Mouse (Mus musculus): ENCODE results near the gene Qdpr. TPM values are rescaled to one million over a fixed set of nuclear protein-coding genes. Genes with fewer than 3 reads are reported as not detected.

Gene Qdpr
- total RNA-seq (2021) (10 to 100 TPM; 73.9 to 86.0 TPM), polyA plus RNA-seq (2012; rRNA removed) (58.3 and 95.5 TPM in 2 replicates)
- long read RNA-seq, transcript Qdpr-201 (7 exons, 1,380 nt), result major isoform, 57 of 61 reads
- long read RNA-seq, partial matches to known transcripts, result 1 of 61 reads
- long read RNA-seq, other reads (novel, unspliced or antisense), result 3 of 61 reads

GRCm38 (mm10) chr5:45449831-45450716, at the start of gene Qdpr:
Gene Qdpr, minus strand, starts transcription at chr5:45450236.
- no peaks in the 10 kb centered on the region for H3K27me3 ChIP-seq (ENCODE audit: control insufficient read depth, insufficient read depth, low read length)
- H3K4me3 ChIP-seq, result peak within 1 kb of the TSS; percentile 89
- peaks cover 6% of the 10 kb centered on the region for H3K4me1 ChIP-seq (ENCODE audit: control insufficient read depth, insufficient read depth, low read length)
- H3K79me2 ChIP-seq (replicated peaks; ENCODE audit: control insufficient read depth, insufficient read depth, low read length), result no peaks in the 10 kb centered on the region
- TF ChIP-seq POLR2A (IDR thresholded peaks at IDR 0.05; ENCODE audit: insufficient read depth, low read depth, low read length), result peak; percentile 90
- TF ChIP-seq CTCF (IDR thresholded peaks at IDR 0.05), result peak; percentile 16; the same call in 1 of the 2 replicates
- TF ChIP-seq EP300 (IDR thresholded peaks at IDR 0.05; ENCODE audit: insufficient read depth, low read depth, low read length), result no peak; the same call in 1 of the 2 replicates
- peak within 1 kb of the TSS; percentile 74 for H3K27ac ChIP-seq
- under 1% methylated on average over 70 of the region's 70 CpGs for WGBS
- no peaks in the 10 kb centered on the region for H3K36me3 ChIP-seq (ENCODE audit: control insufficient read depth, insufficient read depth, low read length)
- H3K9ac ChIP-seq (ENCODE audit: low read depth, low read length), result peak within 1 kb of the TSS; percentile 71
- intact Hi-C loops (cut with DNase I), result loop anchor here (2.0 to 5.0 kb wide), 4 partner anchors 43 to 1223 kb away; partner anchors contain the start of genes Lap3, Lcorl, Med28 and Tapt1
- peak; percentile 93 to 96 for DNase-seq

GRCm38 (mm10) chr5:45497564-45497963, 47.5 kb upstream of the Qdpr start:
- intact Hi-C loops (cut with DNase I), result no loop called here
- WGBS, result 82% methylated on average over 5 of the region's 5 CpGs
- H3K27me3 ChIP-seq (ENCODE audit: control insufficient read depth, insufficient read depth, low read length), result no peaks in the 10 kb centered on the region
- no peaks in the 10 kb centered on the region for H3K79me2 ChIP-seq (replicated peaks; ENCODE audit: control insufficient read depth, insufficient read depth, low read length)
- TF ChIP-seq POLR2A (IDR thresholded peaks at IDR 0.05; ENCODE audit: insufficient read depth, low read depth, low read length) (no peak), EP300 (IDR thresholded peaks at IDR 0.05; ENCODE audit: insufficient read depth, low read depth, low read length) (no peak), CTCF (IDR thresholded peaks at IDR 0.05) (no peak)
- no peaks in the 10 kb centered on the region for H3K36me3 ChIP-seq (ENCODE audit: control insufficient read depth, insufficient read depth, low read length)
- DNase-seq, result no peak
- no peak overlapping the region for H3K9ac ChIP-seq (ENCODE audit: low read depth, low read length)
- H3K27ac ChIP-seq, result no peak overlapping the region
- peaks cover 2% of the 10 kb centered on the region; the same call in 1 of the 2 replicates for H3K4me1 ChIP-seq (ENCODE audit: control insufficient read depth, insufficient read depth, low read length)
- no peak overlapping the region for H3K4me3 ChIP-seq

GRCm38 (mm10) chr5:45496930-45497550, 47.0 kb upstream of the Qdpr start:
- Histone ChIP-seq H3K4me1 (ENCODE audit: control insufficient read depth, insufficient read depth, low read length) (peaks cover 2% of the 10 kb centered on the region; the same call in 1 of the 2 replicates), H3K27ac (no peak overlapping the region), H3K79me2 (replicated peaks; ENCODE audit: control insufficient read depth, insufficient read depth, low read length) (no peaks in the 10 kb centered on the region), H3K4me3 (no peak overlapping the region), H3K27me3 (ENCODE audit: control insufficient read depth, insufficient read depth, low read length) (no peaks in the 10 kb centered on the region), H3K9ac (ENCODE audit: low read depth, low read length) (no peak overlapping the region), H3K36me3 (ENCODE audit: control insufficient read depth, insufficient read depth, low read length) (no peaks in the 10 kb centered on the region)
- no peak for TF ChIP-seq CTCF (IDR thresholded peaks at IDR 0.05)
- no peak for TF ChIP-seq POLR2A (IDR thresholded peaks at IDR 0.05; ENCODE audit: insufficient read depth, low read depth, low read length)
- no peak for TF ChIP-seq EP300 (IDR thresholded peaks at IDR 0.05; ENCODE audit: insufficient read depth, low read depth, low read length)
- 77% methylated on average over 12 of the region's 12 CpGs for WGBS
- intact Hi-C loops (cut with DNase I), result no loop called here
- no peak for DNase-seq

GRCm38 (mm10) chr5:45496479-45496878, 46.4 kb upstream of the Qdpr start:
- WGBS, result 83% methylated on average over 4 of the region's 4 CpGs

GRCm38 (mm10) chr5:45496042-45496441, 46.0 kb upstream of the Qdpr start:
- TF ChIP-seq EP300 (IDR thresholded peaks at IDR 0.05; ENCODE audit: insufficient read depth, low read depth, low read length), result no peak
- TF ChIP-seq POLR2A (IDR thresholded peaks at IDR 0.05; ENCODE audit: insufficient read depth, low read depth, low read length), result no peak
- no peak for TF ChIP-seq CTCF (IDR thresholded peaks at IDR 0.05)
- Histone ChIP-seq H3K27ac (no peak overlapping the region), H3K4me3 (no peak overlapping the region), H3K36me3 (ENCODE audit: control insufficient read depth, insufficient read depth, low read length) (no peaks in the 10 kb centered on the region), H3K27me3 (ENCODE audit: control insufficient read depth, insufficient read depth, low read length) (no peaks in the 10 kb centered on the region), H3K79me2 (replicated peaks; ENCODE audit: control insufficient read depth, insufficient read depth, low read length) (no peaks in the 10 kb centered on the region), H3K4me1 (ENCODE audit: control insufficient read depth, insufficient read depth, low read length) (peaks cover 2% of the 10 kb centered on the region; the same call in 1 of the 2 replicates), H3K9ac (ENCODE audit: low read depth, low read length) (no peak overlapping the region)
- DNase-seq, result no peak
- intact Hi-C loops (cut with DNase I), result no loop called here

More at GRCm38 (mm10) chr5:45496479-45496878, 46.4 kb upstream of the Qdpr start:
- Histone ChIP-seq H3K4me1 (ENCODE audit: control insufficient read depth, insufficient read depth, low read length) (peaks cover 2% of the 10 kb centered on the region; the same call in 1 of the 2 replicates), H3K27ac (no peak overlapping the region), H3K4me3 (no peak overlapping the region), H3K79me2 (replicated peaks; ENCODE audit: control insufficient read depth, insufficient read depth, low read length) (no peaks in the 10 kb centered on the region), H3K27me3 (ENCODE audit: control insufficient read depth, insufficient read depth, low read length) (no peaks in the 10 kb centered on the region), H3K36me3 (ENCODE audit: control insufficient read depth, insufficient read depth, low read length) (no peaks in the 10 kb centered on the region), H3K9ac (ENCODE audit: low read depth, low read length) (no peak overlapping the region)
- no peak for TF ChIP-seq EP300 (IDR thresholded peaks at IDR 0.05; ENCODE audit: insufficient read depth, low read depth, low read length)
- TF ChIP-seq CTCF (IDR thresholded peaks at IDR 0.05), result no peak
- no peak for TF ChIP-seq POLR2A (IDR thresholded peaks at IDR 0.05; ENCODE audit: insufficient read depth, low read depth, low read length)
- DNase-seq, result no peak
- intact Hi-C loops (cut with DNase I), result no loop called here

All from heart, adult 2 months (tissue).